Mouse (Mus musculus) myocyte (in vitro differentiated cells): ENCODE measurements around the gene Ric8a. TPM values are rescaled to one million over a fixed set of nuclear protein-coding genes. Genes with fewer than 3 reads are reported as not detected.

Source experiments
- H3K27me3 ChIP-seq: one replicate; pipeline ENCODE4 v1.6.1; 2011; ENCODE audit not compliant: control insufficient read depth, insufficient read depth, insufficient read length
- H3K36me3 ChIP-seq: one replicate; pipeline ENCODE4 v1.6.1; 2011; ENCODE audit not compliant: control insufficient read depth, insufficient read depth
- H3K4me2 ChIP-seq: one replicate; pipeline ENCODE4 v1.6.1; 2011; ENCODE audit warnings: low read depth, control low read depth
- H3K4me3 ChIP-seq: one replicate; pipeline ENCODE4 v1.5.1; 2011; ENCODE audit warnings: mild to moderate bottlenecking, control low read depth, moderate library complexity
- H3K79me2 ChIP-seq: one replicate; pipeline ENCODE4 v1.6.1; 2011; ENCODE audit not compliant: control insufficient read depth, insufficient read depth
- H3ac ChIP-seq: one replicate; pipeline ENCODE4 v1.6.1; 2011; ENCODE audit not compliant: control insufficient read depth, insufficient read length
- CEBPB ChIP-seq: IDR thresholded peaks from 2 replicates; pipeline ENCODE4 v1.6.1; 2011; ENCODE audit warnings: mild to moderate bottlenecking, moderate library complexity; ENCODE audit not compliant: poor library complexity, insufficient read depth, severe bottlenecking
- E2F4 ChIP-seq: IDR thresholded peaks from one replicate; pipeline ENCODE4 v1.6.1; 2011; ENCODE audit warnings: mild to moderate bottlenecking, control low read depth, moderate library complexity; ENCODE audit not compliant: insufficient read depth
- MAX ChIP-seq: IDR thresholded peaks from one replicate; pipeline ENCODE4 v1.6.1; 2011; ENCODE audit warnings: low read depth, mild to moderate bottlenecking, control low read depth
- MYOD1 ChIP-seq, 3 experiments: IDR thresholded peaks; one replicate each; pipeline ENCODE4 v1.6.1; 2011; ENCODE audit warnings: control low read depth in 2 of 3, low read depth in 2 of 3, mild to moderate bottlenecking in 2 of 3, moderate library complexity in 1 of 3; ENCODE audit not compliant: insufficient read length in 2 of 3, control insufficient read depth in 1 of 3
- MYOG ChIP-seq, 3 experiments: IDR thresholded peaks; one replicate each; pipeline ENCODE4 v1.6.1; 2011; ENCODE audit warnings: control low read depth in 2 of 3, low read depth in 2 of 3, mild to moderate bottlenecking in 2 of 3; ENCODE audit not compliant: insufficient read length in 2 of 3, control insufficient read depth in 1 of 3, insufficient read depth in 1 of 3
- POLR2A ChIP-seq: IDR thresholded peaks from one replicate; pipeline ENCODE4 v1.6.1; 2011; ENCODE audit warnings: low read depth, mild to moderate bottlenecking, control low read depth, moderate library complexity; ENCODE audit not compliant: insufficient read length
- POLR2AphosphoS2 ChIP-seq: IDR thresholded peaks from one replicate; pipeline ENCODE4 v1.6.1; 2011; ENCODE audit warnings: low read depth, control low read depth; ENCODE audit not compliant: insufficient read length
- REST ChIP-seq: IDR thresholded peaks from one replicate; pipeline ENCODE4 v1.6.1; 2011; ENCODE audit warnings: mild to moderate bottlenecking, control low read depth, moderate library complexity; ENCODE audit not compliant: insufficient read depth, insufficient read length
- SRF ChIP-seq: IDR thresholded peaks from one replicate; pipeline ENCODE4 v1.6.1; 2011; ENCODE audit warnings: low read depth; ENCODE audit not compliant: control insufficient read depth, insufficient read length
- TCF12 ChIP-seq: IDR thresholded peaks from one replicate; pipeline ENCODE4 v1.6.1; 2011; ENCODE audit warnings: mild to moderate bottlenecking, control low read depth; ENCODE audit not compliant: poor library complexity, insufficient read depth, severe bottlenecking
- TCF3 ChIP-seq: IDR thresholded peaks from one replicate; pipeline ENCODE4 v1.6.1; 2011; ENCODE audit warnings: low read depth, control low read depth; ENCODE audit not compliant: insufficient read length
- USF1 ChIP-seq: IDR thresholded peaks from one replicate; pipeline ENCODE4 v1.6.1; 2011; ENCODE audit warnings: low read depth, mild to moderate bottlenecking, control low read depth, moderate library complexity
- polyA plus RNA-seq: library from polyadenylated mRNA; unstranded; fragments of >200 nt; fragmentation: generic; extraction: Trizol; gene quantifications from one replicate; pipeline ENCODE4 v1.2.1, GENCODE M21; 2012; ENCODE audit warnings: missing spikeins

Ric8a gene
- polyA plus RNA-seq, 1 experiment, result 123 TPM

GRCm38 (mm10) chr7:140831447-140831846, 25.3 kb upstream of the Ric8a start:
- no peak overlapping the region for H3K4me3 ChIP-seq
- no peak overlapping the region for H3K4me2 ChIP-seq
- no peak overlapping the region for H3ac ChIP-seq
- H3K36me3 ChIP-seq, result no peaks in the 10 kb centered on the region
- H3K27me3 ChIP-seq, result no peaks in the 10 kb centered on the region
- no peaks in the 10 kb centered on the region for H3K79me2 ChIP-seq
- no peak for TF ChIP-seq MAX
- TF ChIP-seq MYOG (IDR thresholded peaks at IDR 0.05; ENCODE audit: control insufficient read depth in 1 of 3, insufficient read depth in 1 of 3, insufficient read length in 2 of 3, low read depth in 2 of 3), result no peak
- TF ChIP-seq SRF, result no peak
- no peak for TF ChIP-seq TCF12
- TF ChIP-seq POLR2A, result no peak
- TF ChIP-seq CEBPB, result no peak
- TF ChIP-seq REST, result no peak
- no peak for TF ChIP-seq MYOD1 (IDR thresholded peaks at IDR 0.05; ENCODE audit: control insufficient read depth in 1 of 3, insufficient read length in 2 of 3, low read depth in 2 of 3)
- no peak for TF ChIP-seq USF1

- Histone ChIP-seq H3K36me3 (no peaks in the 10 kb centered on the region), H3K4me3 (no peak overlapping the region), H3ac (no peak overlapping the region), H3K79me2 (no peaks in the 10 kb centered on the region), H3K27me3 (no peaks in the 10 kb centered on the region), H3K4me2 (no peak overlapping the region)
- TF ChIP-seq REST (no peak), POLR2AphosphoS2 (no peak), TCF3 (no peak), MYOG (IDR thresholded peaks at IDR 0.05; ENCODE audit: control insufficient read depth in 1 of 3, insufficient read depth in 1 of 3, insufficient read length in 2 of 3, low read depth in 2 of 3) (no peak), SRF (no peak), MYOD1 (IDR thresholded peaks at IDR 0.05; ENCODE audit: control insufficient read depth in 1 of 3, insufficient read length in 2 of 3, low read depth in 2 of 3) (no peak), POLR2A (no peak), TCF12 (no peak)
Measured at GRCm38 (mm10) chr7:140833341-140833740, 23.4 kb upstream of the Ric8a start.

GRCm38 (mm10) chr7:140834968-140835757, 21.6 kb upstream of the Ric8a start, which contains the start of gene Urah:
Gene Urah, plus strand, starts transcription at chr7:140835018.
- Histone ChIP-seq H3ac (no peak within 1 kb of the TSS), H3K27me3 (no peaks in the 10 kb centered on the region)
- TF ChIP-seq TCF12 (no peak), POLR2A (no peak), USF1 (no peak), MAX (no peak), CEBPB (no peak), MYOG (IDR thresholded peaks at IDR 0.05; ENCODE audit: control insufficient read depth in 1 of 3, insufficient read depth in 1 of 3, insufficient read length in 2 of 3, low read depth in 2 of 3) (no peak), MYOD1 (IDR thresholded peaks at IDR 0.05; ENCODE audit: control insufficient read depth in 1 of 3, insufficient read length in 2 of 3, low read depth in 2 of 3) (no peak), POLR2AphosphoS2 (no peak), TCF3 (no peak), E2F4 (no peak), SRF (no peak), REST (no peak)

GRCm38 (mm10) chr7:140835758-140836087, 21.0 kb upstream of the Ric8a start:
- Histone ChIP-seq H3K4me3 (no peak overlapping the region), H3ac (no peak overlapping the region), H3K27me3 (no peaks in the 10 kb centered on the region), H3K4me2 (no peak overlapping the region), H3K79me2 (no peaks in the 10 kb centered on the region), H3K36me3 (no peaks in the 10 kb centered on the region)
- no peak for TF ChIP-seq SRF
- no peak for TF ChIP-seq POLR2A
- no peak for TF ChIP-seq MYOD1 (IDR thresholded peaks at IDR 0.05; ENCODE audit: control insufficient read depth in 1 of 3, insufficient read length in 2 of 3, low read depth in 2 of 3)
- no peak for TF ChIP-seq TCF12
- TF ChIP-seq TCF3, result no peak
- no peak for TF ChIP-seq REST
- no peak for TF ChIP-seq USF1
- TF ChIP-seq MYOG (IDR thresholded peaks at IDR 0.05; ENCODE audit: control insufficient read depth in 1 of 3, insufficient read depth in 1 of 3, insufficient read length in 2 of 3, low read depth in 2 of 3), result no peak
- no peak for TF ChIP-seq MAX
- no peak for TF ChIP-seq POLR2AphosphoS2
- no peak for TF ChIP-seq E2F4
- no peak for TF ChIP-seq CEBPB

More at GRCm38 (mm10) chr7:140834968-140835757, 21.6 kb upstream of the Ric8a start, which contains the start of gene Urah:
- no peak within 1 kb of the TSS for H3K4me2 ChIP-seq
- no peak within 1 kb of the TSS for H3K4me3 ChIP-seq
- H3K79me2 ChIP-seq, result no peaks in the 10 kb centered on the region
- H3K36me3 ChIP-seq, result no peaks in the 10 kb centered on the region
